Mouse (Mus musculus) urinary bladder, adult 2 months (tissue): ENCODE data around the gene Rufy3. TPM values are rescaled to one million over a fixed set of nuclear protein-coding genes. Genes with fewer than 3 reads are reported as not detected.

Experiments
- DNase-seq: peaks from one replicate; pipeline ENCODE4 v3.0.0; 2022; ENCODE audit warnings: low spot score
- polyA plus RNA-seq: library from polyadenylated mRNA; depleted of rRNA; stranded (reverse); fragments of >200 nt; gene quantifications from 2 replicates; pipeline ENCODE4 v1.2.3, GENCODE M21; 2012

Gene Rufy3
- polyA plus RNA-seq, 1 experiment, result 21.6 TPM

- DNase-seq, result no peak
These were observed 64.3 kb downstream of the Rufy3 start for GRCm38 (mm10) chr5:88629125-88629524.

DNA sequence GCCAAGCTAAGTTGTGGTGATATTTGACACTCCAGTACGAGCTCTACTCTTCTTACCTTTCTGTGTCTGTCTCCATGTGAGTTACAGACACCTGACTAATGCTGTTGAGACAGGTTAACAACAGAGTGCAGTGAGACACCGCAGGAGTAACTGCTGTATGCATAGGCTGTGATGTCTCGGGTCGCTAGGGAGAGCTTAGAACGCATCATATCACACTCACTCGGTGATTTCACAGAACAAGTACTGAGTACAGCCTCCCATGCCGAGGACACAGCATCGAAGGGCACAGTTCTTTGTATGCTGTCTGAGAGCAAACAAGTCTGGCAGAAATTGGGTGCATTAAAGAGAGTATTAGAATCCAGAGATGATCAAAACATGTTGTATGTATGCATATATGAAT, 65.1 kb downstream of the Rufy3 start:
- DNase-seq, result no peak

DNA sequence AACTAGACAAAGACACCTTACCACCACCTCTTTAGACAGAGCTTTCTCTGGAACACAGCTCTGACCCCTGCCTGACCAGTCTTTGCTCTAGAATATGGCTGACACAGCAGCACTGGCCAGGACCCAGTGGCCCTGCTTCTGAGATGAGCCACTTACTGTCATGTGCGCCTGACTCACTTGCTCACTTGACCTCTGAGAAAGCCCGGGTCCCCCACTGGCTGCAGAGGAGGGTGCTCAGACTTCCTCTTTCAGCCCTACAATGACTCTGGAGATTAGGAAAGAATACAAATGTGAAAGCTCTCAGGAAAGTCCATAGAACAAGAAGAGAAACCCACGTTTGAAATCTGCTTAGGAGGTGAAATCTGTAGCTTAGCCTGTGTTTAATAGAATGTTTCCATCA, 66.0 kb downstream of the Rufy3 start:
- no peak for DNase-seq

GRCm38 (mm10) chr5:88631545-88631944, 66.7 kb downstream of the Rufy3 start:
- DNase-seq, result no peak

DNA sequence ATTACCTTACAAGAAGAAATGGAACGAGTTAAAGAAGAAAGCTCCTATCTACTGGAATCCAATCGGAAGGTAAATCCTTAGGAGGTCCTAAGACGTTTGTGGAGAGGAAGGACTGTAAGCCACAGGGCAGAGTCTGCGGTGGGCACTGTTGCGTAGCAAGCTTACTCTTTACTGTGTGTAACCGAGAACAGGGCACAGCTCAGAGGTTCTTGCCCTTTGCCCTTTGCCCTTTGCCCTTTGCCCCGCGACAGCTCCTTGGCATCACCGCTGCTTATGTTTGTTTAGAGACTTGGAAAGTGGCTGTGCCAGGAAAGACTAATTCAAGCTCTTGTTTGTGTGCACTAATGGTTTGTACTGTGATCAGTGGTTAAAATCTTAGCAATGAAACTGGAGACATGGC, 67.6 kb downstream of the Rufy3 start:
- DNase-seq, result no peak

DNA sequence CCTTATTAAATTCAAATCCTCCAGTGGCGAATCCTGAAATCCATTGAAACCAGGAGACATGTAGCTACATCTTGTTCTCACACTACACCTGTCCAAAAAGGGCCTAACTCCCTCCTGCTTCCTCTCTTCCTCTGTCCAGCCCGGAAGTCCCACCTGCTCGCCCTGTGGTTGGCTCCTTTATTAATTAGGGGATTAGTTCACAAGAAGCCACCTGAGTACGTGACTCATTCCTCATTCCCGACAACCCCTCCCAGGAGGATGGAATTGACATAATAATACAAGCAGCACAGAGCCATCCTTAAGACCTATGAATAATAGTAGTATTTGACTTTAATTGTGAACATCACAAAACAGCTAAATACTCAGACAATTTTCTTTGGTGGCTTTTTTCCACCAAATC, 69.2 kb downstream of the Rufy3 start:
- no peak for DNase-seq

- DNase-seq, result no peak
These were observed 77.9 kb downstream of the Rufy3 start for GRCm38 (mm10) chr5:88642786-88643185.

GRCm38 (mm10) chr5:88643491-88643890, 78.7 kb downstream of the Rufy3 start:
- DNase-seq, result no peak

DNA sequence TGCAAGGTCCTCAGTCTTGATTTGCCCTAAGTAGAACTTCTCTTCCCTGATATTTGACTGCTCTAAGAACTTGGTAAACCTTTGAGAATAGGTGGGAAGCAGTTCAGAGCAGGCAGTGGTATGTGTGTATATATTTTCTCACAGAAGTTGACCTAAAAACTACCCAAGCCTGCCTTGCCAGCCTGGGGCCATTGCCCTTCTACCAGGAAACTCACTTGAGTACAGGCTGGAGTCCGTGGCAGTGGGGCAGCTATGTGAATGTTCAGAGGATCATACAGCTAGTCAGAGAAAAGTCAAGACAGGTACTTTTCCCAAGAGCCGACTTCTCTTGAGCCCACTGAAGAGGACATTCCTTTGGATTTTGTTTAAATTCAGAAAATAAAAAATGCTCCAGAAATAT, 80.1 kb downstream of the Rufy3 start:
- DNase-seq, result no peak

- DNase-seq, result no peak
These were observed 80.6 kb downstream of the Rufy3 start for GRCm38 (mm10) chr5:88645405-88645804.

GRCm38 (mm10) chr5:88649250-88650173, 84.7 kb downstream of the Rufy3 start:
- DNase-seq, result no peak

DNA sequence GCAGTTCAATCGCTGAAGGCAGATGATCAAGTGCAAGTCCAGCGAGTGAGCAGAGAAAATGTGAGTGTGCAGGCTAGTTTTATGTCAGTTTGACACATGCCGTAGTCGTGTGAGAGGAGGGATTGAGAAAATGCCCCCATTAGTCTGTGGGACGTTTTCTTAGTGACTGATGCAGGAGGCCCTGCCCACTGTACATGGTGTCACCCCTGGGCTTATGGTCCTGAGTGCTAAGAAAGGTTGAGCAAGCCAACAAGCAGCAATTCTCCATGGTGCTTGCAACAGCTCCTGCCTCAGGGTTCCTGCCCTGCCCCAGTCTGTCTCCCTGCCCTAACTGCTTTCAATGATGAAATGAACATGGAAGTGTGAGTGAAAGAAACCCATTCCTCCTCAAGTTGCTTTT, 87.7 kb downstream of the Rufy3 start:
- DNase-seq, result no peak

GRCm38 (mm10) chr5:88657868-88658267, 93.0 kb downstream of the Rufy3 start:
- no peak for DNase-seq

GRCm38 (mm10) chr5:88663151-88663550, 98.3 kb downstream of the Rufy3 start:
- DNase-seq, result no peak

DNA sequence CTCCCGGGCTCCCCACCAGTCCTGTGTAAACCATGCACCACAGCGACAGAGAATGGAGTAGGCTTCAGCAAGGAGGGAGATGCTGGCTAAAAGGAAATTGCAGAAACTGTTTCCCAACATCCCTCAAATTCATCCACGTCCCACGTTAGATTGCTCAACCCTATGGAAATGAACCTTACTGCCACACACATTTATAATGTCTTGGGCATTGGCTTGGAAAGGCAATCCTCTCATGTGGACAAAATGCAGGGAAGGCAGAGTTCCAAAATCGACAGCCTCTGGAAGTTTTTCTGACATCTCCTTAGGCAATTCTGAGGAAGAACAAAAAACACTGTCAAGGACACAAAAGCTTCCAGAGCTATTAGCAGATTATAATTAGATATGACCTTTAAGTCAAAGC, 99.0 kb downstream of the Rufy3 start:
- no peak for DNase-seq

GRCm38 (mm10) chr5:88674703-88675442, 110.0 kb downstream of the Rufy3 start:
- DNase-seq, result peak; percentile 38

- peak; percentile 91 for DNase-seq
These were observed 110.9 kb downstream of the Rufy3 start, which contains the start of gene Grsf1 for GRCm38 (mm10) chr5:88675443-88676387. Grsf1 (minus strand) TSS chr5:88676171.

GRCm38 (mm10) chr5:88678929-88679328, 114.1 kb downstream of the Rufy3 start:
- DNase-seq, result no peak

- DNase-seq, result no peak
These were observed 114.5 kb downstream of the Rufy3 start for GRCm38 (mm10) chr5:88679341-88679740.

GRCm38 (mm10) chr5:88680567-88680966, 115.7 kb downstream of the Rufy3 start:
- no peak for DNase-seq

GRCm38 (mm10) chr5:88683706-88684105, 118.9 kb downstream of the Rufy3 start:
- DNase-seq, result no peak

GRCm38 (mm10) chr5:88684226-88684625, 119.4 kb downstream of the Rufy3 start:
- DNase-seq, result no peak
